Mouse (Mus musculus) liver, postnatal 0 days (tissue): ENCODE data around the gene Triobp.

Source experiments
- CTCF ChIP-seq: sonication (generic); IDR thresholded peaks from 2 replicates; pipeline ENCODE4 v1.5.1; 2016; ENCODE audit warnings: antibody characterized with exemption, low read depth
- EP300 ChIP-seq: IDR thresholded peaks from 2 replicates; pipeline ENCODE4 v1.6.1; 2016; ENCODE audit warnings: antibody characterized with exemption, low read depth, mild to moderate bottlenecking

DNA sequence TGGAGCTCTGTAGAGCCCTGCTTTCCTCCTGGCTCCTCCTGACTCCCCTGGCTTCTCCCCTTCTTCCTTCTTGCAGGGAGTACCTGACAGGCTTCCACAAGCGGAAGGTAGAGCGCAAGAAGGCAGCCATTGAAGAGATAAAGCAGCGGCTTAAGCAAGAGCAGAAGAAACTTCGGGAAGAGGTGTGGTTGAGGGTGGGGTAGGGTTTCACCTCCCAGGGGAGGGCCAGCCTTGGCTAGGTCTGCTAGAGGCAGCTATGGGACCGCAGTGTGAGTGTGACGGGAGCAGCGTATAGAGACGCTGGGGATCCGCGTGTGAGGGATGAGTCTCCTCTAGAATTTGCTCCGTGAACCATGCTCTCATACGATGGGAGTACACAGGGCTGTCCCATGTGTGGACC, 11.1 kb upstream of the Triobp start:
- TF ChIP-seq CTCF = no peak
- no peak for TF ChIP-seq EP300
